ENCODE assay signal across 30 mouse cellular contexts in the genomic region with DNA sequence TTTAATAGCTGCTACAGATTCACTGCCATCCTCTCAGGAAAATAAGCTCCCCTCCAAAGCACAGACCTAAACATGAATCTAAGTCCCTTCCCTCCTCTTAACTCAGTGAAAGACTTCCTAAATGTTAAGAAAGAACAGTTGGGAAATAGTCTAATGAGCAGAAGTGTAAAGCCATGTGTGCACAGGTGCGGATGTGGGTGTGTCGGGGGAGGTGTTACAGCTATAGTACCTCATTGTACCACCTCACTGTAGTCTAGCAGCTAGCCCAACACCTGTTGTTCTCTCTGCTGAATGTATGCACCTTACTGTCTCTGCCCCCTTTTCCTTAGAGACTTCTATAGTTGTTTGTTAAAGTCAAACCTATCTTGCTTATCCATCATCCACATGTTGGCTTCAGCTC. TPM values are rescaled to one million over a fixed set of nuclear protein-coding genes. Genes with fewer than 3 reads are reported as not detected.
DNase-seq lines count a peak whose midpoint lies in the region; ATAC-seq lines count a peak whose summit lies in the region.
"Had no signal": no experiment of that assay in that cellular context is flagged by ENCODE, and none has a peak within 500 bp of the region (broad histone marks: within the 10 kb centered on the region; RNA-seq: fewer than 3 reads in every experiment).

No protein-coding gene starts in this region.

- ATAC-seq in intestine, embryonic 16.5 days = peak; percentile 74
- ATAC-seq in stomach, embryonic 15.5 days (ENCODE audit: insufficient read depth, low FRiP score, low read depth) = peak; percentile 50; the same call in 1 of the 2 replicates
- ATAC-seq in midbrain, embryonic 16.5 days = no peak
- ATAC-seq in cerebellum, adult (ENCODE audit: insufficient number of reproducible peaks, low FRiP score, low TSS enrichment) = no peak
- ATAC-seq: CD4-positive, CD25-positive, alpha-beta regulatory T cell, adult 4 months; forebrain, embryonic 14.5 days; forebrain, postnatal 0 days; hindbrain, embryonic 16.5 days had no signal

- no peak overlapping the region for H3K4me2 ChIP-seq in intestine, embryonic 16.5 days (ENCODE audit: low read depth, low read length)
- H3K4me2 ChIP-seq in stomach, embryonic 15.5 days = no peak overlapping the region
- H3K4me2 ChIP-seq in midbrain, embryonic 16.5 days (ENCODE audit: low read length) = no peak overlapping the region
- H3K4me2 ChIP-seq: embryonic facial prominence, embryonic 13.5 days; heart, embryonic 12.5 days; heart, embryonic 15.5 days; hindbrain, embryonic 13.5 days had no signal

- DNase-seq in brain, adult 2 months (ENCODE audit: low read depth, low spot score) = peak; percentile 2
- DNase-seq in fat pad, adult 2 months (ENCODE audit: extremely low read depth, low read depth, low spot score) = peak; percentile 14
- no peak for DNase-seq in forebrain, embryonic 10.5 days (ENCODE audit: extremely low spot score, low spot score)
- DNase-seq: adrenal gland, adult 2 months; adrenal gland, postnatal 25 days; cerebellum, adult 11 months; cerebellum, adult 2 months; cerebellum, postnatal 10 days; cerebellum, postnatal 36 days; embryo, embryonic 11 days; forebrain, postnatal 0 days; gastrocnemius, adult 2 months; gastrocnemius, postnatal 14 days; heart, adult 18-20 months; heart, postnatal 10 days; heart, postnatal 36 days had no signal

- H3K27ac ChIP-seq in intestine, embryonic 16.5 days (ENCODE audit: low read length) = no peak overlapping the region
- no peak overlapping the region for H3K27ac ChIP-seq in stomach, embryonic 15.5 days
- H3K27ac ChIP-seq in forebrain, embryonic 10.5 days = no peak overlapping the region
- no peak overlapping the region for H3K27ac ChIP-seq in midbrain, embryonic 16.5 days (ENCODE audit: low read length)
- H3K27ac ChIP-seq: embryonic facial prominence, embryonic 10.5 days; embryonic facial prominence, embryonic 13.5 days; gastrocnemius, adult 2 months; heart, embryonic 15.5 days; hindbrain, embryonic 10.5 days; hindbrain, embryonic 13.5 days had no signal

- H3K27me3 ChIP-seq in intestine, embryonic 16.5 days (replicated peaks; ENCODE audit: control insufficient read depth, insufficient read depth, low read length) = no peaks in the 10 kb centered on the region
- no peaks in the 10 kb centered on the region for H3K27me3 ChIP-seq in stomach, embryonic 15.5 days (replicated peaks)
- no peaks in the 10 kb centered on the region for H3K27me3 ChIP-seq in forebrain, embryonic 10.5 days (ENCODE audit: poor library complexity, severe bottlenecking)
- H3K27me3 ChIP-seq in midbrain, embryonic 16.5 days (ENCODE audit: control insufficient read depth, insufficient read depth, low read depth, low read length) = no peaks in the 10 kb centered on the region
- H3K27me3 ChIP-seq: embryonic facial prominence, embryonic 13.5 days; heart, embryonic 12.5 days; heart, embryonic 15.5 days; hindbrain, embryonic 13.5 days had no signal

- no peaks in the 10 kb centered on the region for H3K9me3 ChIP-seq in intestine, embryonic 16.5 days (ENCODE audit: control insufficient read depth, low read length)
- no peaks in the 10 kb centered on the region for H3K9me3 ChIP-seq in stomach, embryonic 15.5 days
- H3K9me3 ChIP-seq in forebrain, embryonic 10.5 days = no peaks in the 10 kb centered on the region; the same call in 1 of the 2 replicates
- no peaks in the 10 kb centered on the region for H3K9me3 ChIP-seq in midbrain, embryonic 16.5 days (replicated peaks; ENCODE audit: control insufficient read depth, low read length, poor library complexity, severe bottlenecking)
- H3K9me3 ChIP-seq: embryonic facial prominence, embryonic 10.5 days; embryonic facial prominence, embryonic 13.5 days; heart, embryonic 12.5 days; heart, embryonic 15.5 days; hindbrain, embryonic 10.5 days had no signal

- no peak overlapping the region for H3K4me3 ChIP-seq in intestine, embryonic 16.5 days (ENCODE audit: low read length)
- H3K4me3 ChIP-seq in stomach, embryonic 15.5 days (replicated peaks) = no peak overlapping the region
- no peak overlapping the region for H3K4me3 ChIP-seq in forebrain, embryonic 10.5 days
- no peak overlapping the region for H3K4me3 ChIP-seq in midbrain, embryonic 16.5 days (ENCODE audit: low read depth, low read length)
- H3K4me3 ChIP-seq: embryonic facial prominence, embryonic 10.5 days; embryonic facial prominence, embryonic 13.5 days; erythroblast, embryonic 14.5 days; gastrocnemius, adult 2 months; heart, embryonic 12.5 days; heart, embryonic 15.5 days; hindbrain, embryonic 10.5 days; hindbrain, embryonic 13.5 days had no signal

- no peak overlapping the region for H3K9ac ChIP-seq in intestine, embryonic 16.5 days (ENCODE audit: low read depth, low read length)
- H3K9ac ChIP-seq in stomach, embryonic 15.5 days = no peak overlapping the region
- H3K9ac ChIP-seq in midbrain, embryonic 16.5 days (ENCODE audit: low read depth, low read length) = no peak overlapping the region
- H3K9ac ChIP-seq: embryonic facial prominence, embryonic 13.5 days; forebrain, postnatal 0 days; heart, embryonic 12.5 days; heart, embryonic 15.5 days; hindbrain, embryonic 13.5 days had no signal

- H3K36me3 ChIP-seq in intestine, embryonic 16.5 days (ENCODE audit: control insufficient read depth, insufficient read depth, low read length) = no peaks in the 10 kb centered on the region
- no peaks in the 10 kb centered on the region for H3K36me3 ChIP-seq in stomach, embryonic 15.5 days
- no peaks in the 10 kb centered on the region for H3K36me3 ChIP-seq in forebrain, embryonic 10.5 days (replicated peaks)
- no peaks in the 10 kb centered on the region for H3K36me3 ChIP-seq in midbrain, embryonic 16.5 days (ENCODE audit: control insufficient read depth, insufficient read depth, low read length)
- H3K36me3 ChIP-seq: embryonic facial prominence, embryonic 10.5 days; embryonic facial prominence, embryonic 13.5 days; heart, embryonic 12.5 days; heart, embryonic 15.5 days; hindbrain, embryonic 10.5 days; hindbrain, embryonic 13.5 days had no signal

- H3K4me1 ChIP-seq in intestine, embryonic 16.5 days (ENCODE audit: control insufficient read depth, insufficient read depth, low read length) = no peaks in the 10 kb centered on the region
- H3K4me1 ChIP-seq in stomach, embryonic 15.5 days = no peaks in the 10 kb centered on the region
- H3K4me1 ChIP-seq in forebrain, embryonic 10.5 days = no peaks in the 10 kb centered on the region
- H3K4me1 ChIP-seq in midbrain, embryonic 16.5 days (ENCODE audit: control insufficient read depth, insufficient read depth, low read length) = no peaks in the 10 kb centered on the region
- H3K4me1 ChIP-seq: embryonic facial prominence, embryonic 10.5 days; embryonic facial prominence, embryonic 13.5 days; heart, embryonic 12.5 days; heart, embryonic 15.5 days; hindbrain, embryonic 10.5 days; hindbrain, embryonic 13.5 days had no signal

- WGBS in intestine, embryonic 16.5 days = 74% methylated on average over 2 of the region's 2 CpGs
- 73% methylated on average over 2 of the region's 2 CpGs for WGBS in stomach, embryonic 15.5 days
- 88% methylated on average over 2 of the region's 2 CpGs for WGBS in forebrain, embryonic 10.5 days
- 92% methylated on average over 2 of the region's 2 CpGs for WGBS in midbrain, embryonic 16.5 days

RNA-seq across cellular contexts. Expression of gene Styk1, which starts 26.3 kb away (rescaled TPM):
- 15.2 and 16.5 TPM in 2 replicates for polyA plus RNA-seq in intestine, embryonic 16.5 days (2015; fragmentation: Nextera tagmentation; extraction: Ambion mirVana)
- 8.0 TPM in 2 replicates for polyA plus RNA-seq in stomach, embryonic 15.5 days (2015; fragmentation: Nextera tagmentation; extraction: Ambion mirVana)
- polyA plus RNA-seq in forebrain, embryonic 10.5 days (2016; fragmentation: Nextera tagmentation; extraction: Ambion mirVana) = 0.43 and 0.62 TPM in 2 replicates
- polyA plus RNA-seq in midbrain, embryonic 16.5 days (2015; fragmentation: Nextera tagmentation; extraction: Ambion mirVana) = 5.6 and 6.1 TPM in 2 replicates
- polyA plus RNA-seq: adrenal gland, adult 2 months; CD4-positive, CD25-positive, alpha-beta regulatory T cell, adult 4 months; erythroblast, embryonic 14.5 days had no signal

RNA-seq across cellular contexts. Expression of gene Magohb, which starts 34.0 kb away (rescaled TPM):
- 46.1 and 48.2 TPM in 2 replicates for polyA plus RNA-seq in intestine, embryonic 16.5 days (2015; fragmentation: Nextera tagmentation; extraction: Ambion mirVana)
- polyA plus RNA-seq in stomach, embryonic 15.5 days (2015; fragmentation: Nextera tagmentation; extraction: Ambion mirVana) = 60.2 and 61.3 TPM in 2 replicates
- 58.6 and 59.9 TPM in 2 replicates for polyA plus RNA-seq in forebrain, embryonic 10.5 days (2016; fragmentation: Nextera tagmentation; extraction: Ambion mirVana)
- polyA plus RNA-seq in midbrain, embryonic 16.5 days (2015; fragmentation: Nextera tagmentation; extraction: Ambion mirVana) = 34.7 and 41.1 TPM in 2 replicates
- polyA plus RNA-seq: adrenal gland, adult 2 months had no signal

Comparison
In these comparisons a context has a peak if more than half of its experiments do, and no peak if none do; other contexts are left out.
1. ATAC-seq: peak in intestine, embryonic 16.5 days (single experiment) and stomach, embryonic 15.5 days (single experiment); none in midbrain, embryonic 16.5 days (single experiment) and cerebellum, adult (single experiment).